Mouse (Mus musculus) intestine, embryonic 16.5 days (tissue): ENCODE data around the gene Hfe. TPM values are rescaled to one million over a fixed set of nuclear protein-coding genes. Genes with fewer than 3 reads are reported as not detected.
A peak's percentile ranks its signal among the peaks of the same experiment; 100 is the strongest.

Experiments used
- ATAC-seq: fragments of 200-750 bp; cut with Nextera tagmentation; 2 replicates; pipeline ENCODE4 v1.8.0; 2017; ENCODE audit warnings: moderate TSS enrichment, moderate library complexity
- H3K27ac ChIP-seq: fragments of 300-500 bp; sonication (generic); 2 replicates; pipeline ENCODE4 v1.5.1; 2014; ENCODE audit warnings: mild to moderate bottlenecking, low read length
- H3K27me3 ChIP-seq: fragments of 300-500 bp; sonication (generic); replicated peaks from 2 replicates; pipeline ENCODE4 v1.6.1; 2014; ENCODE audit warnings: low read length, control low read depth, mixed read lengths; ENCODE audit not compliant: control insufficient read depth, insufficient read depth
- H3K36me3 ChIP-seq: fragments of 300-500 bp; sonication (generic); 2 replicates; pipeline ENCODE4 v1.6.1; 2014; ENCODE audit warnings: low read length, control low read depth; ENCODE audit not compliant: control insufficient read depth, insufficient read depth
- H3K4me1 ChIP-seq: fragments of 300-500 bp; sonication (generic); 2 replicates; pipeline ENCODE4 v1.6.1; 2014; ENCODE audit warnings: low read length, control low read depth, mixed read lengths; ENCODE audit not compliant: control insufficient read depth, insufficient read depth
- H3K4me2 ChIP-seq: fragments of 300-500 bp; sonication (generic); 2 replicates; pipeline ENCODE4 v1.6.1; 2014; ENCODE audit warnings: low read depth, low read length, control low read depth
- H3K4me3 ChIP-seq: fragments of 300-500 bp; sonication (generic); 2 replicates; pipeline ENCODE4 v1.5.1; 2014; ENCODE audit warnings: mild to moderate bottlenecking, low read length
- H3K9ac ChIP-seq: fragments of 300-500 bp; sonication (generic); 2 replicates; pipeline ENCODE4 v1.6.1; 2014; ENCODE audit warnings: low read depth, low read length
- H3K9me3 ChIP-seq: fragments of 300-500 bp; sonication (generic); 2 replicates; pipeline ENCODE4 v1.6.1; 2016; ENCODE audit warnings: low read length, control low read depth; ENCODE audit not compliant: control insufficient read depth
- WGBS: fragments of 180-500 bp; shearing (Covaris S2); extraction: QIAGEN DNeasy Blood & Tissue Kit; methylation state at CpG from one replicate; pipeline ENCODE4 v1.1.7; 2014; 5-methylcytosine and 5-hydroxymethylcytosine counted together
- polyA plus RNA-seq: library from polyadenylated mRNA; unstranded; fragments of >200 nt; fragmentation: Nextera tagmentation; extraction: Ambion mirVana; gene quantifications from 2 replicates; pipeline ENCODE4 v1.2.1, GENCODE M21; 2015

Gene Hfe
- polyA plus RNA-seq, 1 experiment from 2014 or later = 9.7 TPM

- WGBS = under 1% methylated on average over 27 of the region's 38 CpGs
Measured at GRCm38 (mm10) chr13:23738677-23739068, 28.0 kb upstream of the Hfe start, which contains the start of gene Hist1h1c. Gene Hist1h1c (plus strand): TSS chr13:23738808.

GRCm38 (mm10) chr13:23738041-23738440 is 27.4 kb upstream of the Hfe start:
- peaks cover 5% of the 10 kb centered on the region; the same call in 1 of the 2 replicates for H3K4me1 ChIP-seq
- no peak for ATAC-seq
- H3K4me2 ChIP-seq = peak overlapping the region; percentile 91; the same call in 1 of the 2 replicates
- peak overlapping the region; percentile 61 for H3K4me3 ChIP-seq
- no peaks in the 10 kb centered on the region for H3K27me3 ChIP-seq
- H3K9ac ChIP-seq = peak overlapping the region; percentile 94
- no peaks in the 10 kb centered on the region for H3K9me3 ChIP-seq
- H3K36me3 ChIP-seq = no peaks in the 10 kb centered on the region
- WGBS = 22% methylated on average over 4 of the region's 4 CpGs
- H3K27ac ChIP-seq = peak overlapping the region; percentile 99

More at GRCm38 (mm10) chr13:23738677-23739068, 28.0 kb upstream of the Hfe start, which contains the start of gene Hist1h1c:
- no peaks in the 10 kb centered on the region for H3K36me3 ChIP-seq
- H3K4me3 ChIP-seq = peak within 1 kb of the TSS; percentile 61
- H3K4me1 ChIP-seq = peaks cover 5% of the 10 kb centered on the region; the same call in 1 of the 2 replicates
- ATAC-seq = peak; percentile 88
- no peaks in the 10 kb centered on the region for H3K27me3 ChIP-seq
- H3K9me3 ChIP-seq = no peaks in the 10 kb centered on the region
- H3K9ac ChIP-seq = peak within 1 kb of the TSS; percentile 94
- H3K27ac ChIP-seq = peak within 1 kb of the TSS; percentile 99
- H3K4me2 ChIP-seq = peak within 1 kb of the TSS; percentile 91

- Histone ChIP-seq H3K27me3 (no peaks in the 10 kb centered on the region), H3K4me2 (no peak overlapping the region), H3K9ac (no peak overlapping the region), H3K27ac (no peak overlapping the region), H3K4me1 (peaks cover 5% of the 10 kb centered on the region; the same call in 1 of the 2 replicates), H3K9me3 (no peaks in the 10 kb centered on the region), H3K4me3 (no peak overlapping the region), H3K36me3 (no peaks in the 10 kb centered on the region)
- 87% methylated on average over 5 of the region's 5 CpGs for WGBS
- ATAC-seq = no peak
Measured at GRCm38 (mm10) chr13:23737091-23737490, 26.4 kb upstream of the Hfe start.

- 23% methylated on average over 8 of the region's 8 CpGs for WGBS
- H3K27ac ChIP-seq = no peak overlapping the region
- no peaks in the 10 kb centered on the region for H3K36me3 ChIP-seq
- H3K4me2 ChIP-seq = no peak overlapping the region
- H3K4me3 ChIP-seq = no peak overlapping the region
- no peaks in the 10 kb centered on the region for H3K4me1 ChIP-seq
- ATAC-seq = no peak
- H3K9ac ChIP-seq = no peak overlapping the region
- no peaks in the 10 kb centered on the region for H3K9me3 ChIP-seq
- no peaks in the 10 kb centered on the region for H3K27me3 ChIP-seq
Measured at GRCm38 (mm10) chr13:23732156-23732804, 21.6 kb upstream of the Hfe start.

GRCm38 (mm10) chr13:23730479-23730878 is 19.8 kb upstream of the Hfe start:
- Histone ChIP-seq H3K4me3 (no peak overlapping the region), H3K4me1 (no peaks in the 10 kb centered on the region), H3K27me3 (no peaks in the 10 kb centered on the region), H3K9ac (no peak overlapping the region), H3K9me3 (no peaks in the 10 kb centered on the region), H3K4me2 (peak overlapping the region; percentile 27; the same call in 1 of the 2 replicates), H3K36me3 (no peaks in the 10 kb centered on the region), H3K27ac (no peak overlapping the region)
- 31% methylated on average over 8 of the region's 8 CpGs for WGBS
- ATAC-seq = peak; percentile 91

GRCm38 (mm10) chr13:23729706-23730105 is 19.1 kb upstream of the Hfe start:
- no peaks in the 10 kb centered on the region for H3K4me1 ChIP-seq
- H3K4me3 ChIP-seq = no peak overlapping the region
- WGBS = 90% methylated on average over 5 of the region's 5 CpGs
- H3K36me3 ChIP-seq = no peaks in the 10 kb centered on the region
- H3K27ac ChIP-seq = no peak overlapping the region
- no peaks in the 10 kb centered on the region for H3K27me3 ChIP-seq
- no peak overlapping the region for H3K9ac ChIP-seq
- ATAC-seq = no peak
- no peak overlapping the region for H3K4me2 ChIP-seq
- H3K9me3 ChIP-seq = no peaks in the 10 kb centered on the region

GRCm38 (mm10) chr13:23729192-23729525 is 18.5 kb upstream of the Hfe start:
- Histone ChIP-seq H3K27ac (no peak overlapping the region), H3K36me3 (no peaks in the 10 kb centered on the region), H3K4me1 (no peaks in the 10 kb centered on the region), H3K9me3 (no peaks in the 10 kb centered on the region), H3K27me3 (no peaks in the 10 kb centered on the region), H3K4me2 (no peak overlapping the region), H3K9ac (no peak overlapping the region), H3K4me3 (no peak overlapping the region)
- WGBS = 89% methylated on average over 9 of the region's 9 CpGs
- no peak for ATAC-seq

- no peak overlapping the region for H3K27ac ChIP-seq
- no peak overlapping the region for H3K4me3 ChIP-seq
- no peaks in the 10 kb centered on the region for H3K4me1 ChIP-seq
- H3K9me3 ChIP-seq = no peaks in the 10 kb centered on the region
- no peak overlapping the region for H3K4me2 ChIP-seq
- 88% methylated on average over 18 of the region's 18 CpGs for WGBS
- H3K27me3 ChIP-seq = no peaks in the 10 kb centered on the region
- no peak for ATAC-seq
- H3K36me3 ChIP-seq = no peaks in the 10 kb centered on the region
- no peak overlapping the region for H3K9ac ChIP-seq
Measured at GRCm38 (mm10) chr13:23728472-23729191, 18.0 kb upstream of the Hfe start.

- H3K4me3 ChIP-seq = no peak overlapping the region
- no peak overlapping the region for H3K4me2 ChIP-seq
- no peak for ATAC-seq
- H3K36me3 ChIP-seq = no peaks in the 10 kb centered on the region
- H3K27ac ChIP-seq = no peak overlapping the region
- H3K4me1 ChIP-seq = no peaks in the 10 kb centered on the region
- no peaks in the 10 kb centered on the region for H3K27me3 ChIP-seq
- H3K9ac ChIP-seq = no peak overlapping the region
- no CpG with 5 or more reads among the region's 1 CpGs for WGBS
- no peaks in the 10 kb centered on the region for H3K9me3 ChIP-seq
Measured at GRCm38 (mm10) chr13:23725213-23725612, 14.6 kb upstream of the Hfe start.
